Mouse (Mus musculus): Measurements from ENCODE around the gene Focad. TPM values are rescaled to one million over a fixed set of nuclear protein-coding genes. Genes with fewer than 3 reads are reported as not detected.

Gene Focad
- polyA plus RNA-seq (2012): 2.6 and 3.6 TPM in 2 replicates

GRCm38 (mm10) chr4:88094062-88094767 lies at the start of gene Focad:
TSS of gene Focad (plus strand) at chr4:88094629.

GRCm38 (mm10) chr4:88438326-88438989 lies 344.0 kb downstream of the Focad start, which contains the start of gene Hacd4:
TSS of gene Hacd4 (minus strand) at chr4:88438928.

Other genes starting within 250 kb of the Focad start
- 6.5 and 8.8 TPM in 2 replicates for gene Mllt3, start 61.3 kb upstream of the Focad start, polyA plus RNA-seq (2012)

Data from megakaryocyte-erythroid progenitor cell, adult 5 weeks (primary cell).